Mouse (Mus musculus): ENCODE measurements around the gene Rexo5. TPM values are rescaled to one million over a fixed set of nuclear protein-coding genes. Genes with fewer than 3 reads are reported as not detected.

The Rexo5 gene
- total RNA-seq, 2 experiments from 2014 or later: 7.0 to 12.8 TPM

DNA sequence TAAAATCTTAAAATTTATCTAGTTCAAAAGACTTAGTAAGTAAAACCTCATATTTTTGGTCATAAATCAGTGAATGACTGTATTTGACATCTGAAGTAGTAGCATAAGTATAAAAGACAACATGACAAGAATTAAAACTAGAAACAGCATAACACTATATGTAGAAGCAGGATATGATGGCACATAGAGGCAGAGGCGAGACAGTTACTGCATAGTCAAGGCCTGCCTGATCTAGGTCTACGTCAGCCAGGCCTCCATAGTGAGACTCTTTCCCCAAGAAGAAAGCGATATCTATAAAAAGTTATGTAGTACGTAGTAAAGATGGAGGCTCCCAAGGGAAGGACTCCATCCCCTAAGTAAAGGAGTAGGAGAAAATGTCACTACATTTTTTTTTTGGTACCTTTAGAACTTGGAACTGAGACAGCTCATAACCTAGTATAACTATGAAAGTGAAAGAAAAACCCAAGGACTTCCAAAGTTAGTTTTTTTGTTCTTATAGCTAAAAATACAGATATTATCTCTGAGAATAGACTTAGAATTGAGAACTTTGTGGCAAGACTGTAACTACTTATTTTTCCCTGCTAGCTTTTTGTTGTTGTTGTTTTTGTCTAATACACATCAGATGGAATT, 48.1 kb downstream of the Rexo5 start:
- no peak for DNase-seq

DNA sequence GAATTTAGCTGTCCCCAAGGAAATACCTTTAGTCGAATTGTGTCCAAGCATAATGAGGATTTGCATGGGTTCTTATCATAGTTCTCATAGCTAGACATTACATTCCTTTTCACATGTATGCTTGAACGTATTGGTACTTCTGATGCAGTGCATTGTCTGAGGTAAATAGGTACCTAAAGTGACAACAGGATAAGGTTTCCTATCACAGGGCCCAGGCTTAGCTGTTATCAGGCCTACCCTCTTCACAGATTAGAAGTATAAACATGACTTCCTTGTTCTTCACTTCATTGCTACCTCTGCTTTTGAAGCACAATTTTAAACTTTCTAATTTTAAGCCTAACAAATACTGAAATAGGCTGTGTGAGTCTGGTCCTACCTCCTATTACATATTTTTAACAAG, 51.7 kb downstream of the Rexo5 start:
- DNase-seq: no peak

DNA sequence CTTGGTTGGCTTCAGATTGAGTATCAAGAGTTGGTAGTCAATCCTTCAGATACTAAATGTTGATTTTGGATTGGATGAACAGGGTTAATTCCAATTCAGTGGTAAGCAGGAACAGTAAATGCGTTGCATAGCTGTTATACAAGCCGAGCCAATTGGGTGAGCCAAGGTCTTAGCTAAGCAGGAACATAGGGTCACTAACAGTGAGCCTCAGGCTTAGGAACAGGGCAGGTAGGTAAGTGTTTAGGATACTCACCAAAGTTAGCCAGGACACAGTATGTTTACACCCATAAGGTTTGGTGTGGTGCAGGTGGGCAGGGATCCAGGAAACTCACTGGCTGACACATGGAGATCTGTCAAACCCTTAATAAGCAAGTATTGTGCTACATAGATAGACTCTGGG, 53.6 kb downstream of the Rexo5 start:
- peak; percentile 50 for DNase-seq

DNA sequence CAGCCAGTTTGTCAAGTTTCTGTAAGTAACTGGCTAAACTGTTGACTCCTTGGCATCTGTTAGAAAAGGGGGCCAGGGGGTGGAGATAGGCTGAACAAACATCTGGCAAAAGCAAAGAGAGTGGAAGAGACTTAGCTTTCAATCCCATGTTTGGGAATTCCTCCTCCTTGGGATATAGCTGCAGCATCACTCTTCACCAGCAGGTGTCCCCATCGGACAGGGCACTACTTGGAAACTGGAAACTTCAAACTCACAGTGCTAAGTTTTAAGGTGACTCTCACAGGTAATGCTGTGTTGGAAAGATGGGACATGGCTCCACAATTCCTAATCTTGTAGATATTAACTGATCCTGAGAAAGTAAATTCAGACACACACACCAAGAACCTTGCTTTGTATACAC, 55.3 kb downstream of the Rexo5 start:
- DNase-seq: peak; percentile 84

DNA sequence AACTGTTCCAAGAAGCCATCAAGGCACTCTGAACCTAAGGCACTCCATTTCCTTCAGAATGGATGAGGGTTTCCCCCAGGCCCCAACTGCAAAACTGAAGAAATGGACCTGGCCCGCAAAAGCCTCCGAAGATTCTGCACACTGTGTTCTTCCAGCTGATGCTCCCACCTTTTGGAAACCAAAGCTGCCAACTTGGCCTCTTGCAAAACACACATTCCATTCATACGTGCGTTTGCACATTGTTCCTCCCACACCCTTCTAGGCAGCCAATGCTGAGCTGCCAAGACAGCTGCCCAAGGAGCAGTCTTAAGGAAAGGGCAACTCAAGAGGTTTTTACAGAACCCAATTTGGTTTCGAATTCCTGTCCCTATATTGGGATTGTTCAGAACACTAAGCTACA, 56.9 kb downstream of the Rexo5 start:
- DNase-seq: peak; percentile 53

DNA sequence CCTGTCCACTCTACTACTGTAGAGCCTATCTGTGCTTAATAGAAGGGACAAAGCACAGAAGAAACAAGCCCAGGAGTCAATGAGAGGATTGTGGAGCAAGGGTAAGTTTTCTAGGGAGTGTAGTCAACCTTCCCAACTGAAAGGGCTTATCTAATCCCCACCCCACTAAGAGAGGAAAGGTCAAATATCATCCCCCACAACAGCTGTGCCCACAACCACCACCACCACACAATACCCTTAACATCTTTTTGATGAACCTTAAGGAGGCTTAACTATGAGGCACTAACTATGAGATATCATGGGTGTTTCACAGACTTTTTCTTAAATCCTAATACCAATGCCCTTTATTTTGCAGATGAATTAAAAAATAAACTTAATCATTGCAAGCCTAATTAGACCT, 58.7 kb downstream of the Rexo5 start:
- no peak for DNase-seq

DNA sequence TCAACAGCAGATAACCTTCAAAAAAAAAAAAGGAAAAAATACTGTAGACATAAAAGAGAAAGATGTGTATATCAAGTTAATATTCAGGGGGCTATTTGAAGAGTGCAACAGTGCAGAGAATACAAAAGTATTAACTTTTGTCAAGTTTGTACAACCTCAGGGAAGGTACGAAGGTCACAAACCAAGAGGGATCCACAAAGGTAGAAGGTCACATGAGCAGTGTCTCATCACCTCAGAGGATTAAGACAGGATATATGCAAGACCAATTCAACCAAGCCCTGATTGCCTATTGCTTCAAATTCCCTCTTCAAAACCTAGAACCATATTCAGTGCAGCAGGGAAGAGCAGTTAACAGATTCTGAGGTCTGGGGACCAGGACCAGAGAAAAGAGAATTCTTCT, 59.4 kb downstream of the Rexo5 start:
- DNase-seq: no peak

DNA sequence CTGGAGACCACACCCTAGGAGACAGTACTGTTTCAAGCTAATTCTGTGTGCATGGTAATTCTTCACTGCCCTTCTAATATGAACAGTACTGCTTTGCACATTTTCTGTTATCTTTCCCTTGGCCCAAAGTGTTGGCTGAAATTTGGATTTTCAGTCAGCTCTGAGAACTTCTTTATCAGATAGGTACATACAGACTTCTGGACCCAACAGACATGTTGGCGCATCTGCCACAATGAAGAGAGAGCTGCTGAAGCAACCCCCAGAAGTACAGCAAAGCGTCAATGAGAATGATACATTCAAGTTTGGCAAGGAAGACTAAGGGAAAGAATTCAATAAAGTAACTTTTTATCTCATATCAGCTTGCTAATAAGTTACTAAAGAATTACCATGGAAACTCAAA, 60.6 kb downstream of the Rexo5 start:
- no peak for DNase-seq

DNA sequence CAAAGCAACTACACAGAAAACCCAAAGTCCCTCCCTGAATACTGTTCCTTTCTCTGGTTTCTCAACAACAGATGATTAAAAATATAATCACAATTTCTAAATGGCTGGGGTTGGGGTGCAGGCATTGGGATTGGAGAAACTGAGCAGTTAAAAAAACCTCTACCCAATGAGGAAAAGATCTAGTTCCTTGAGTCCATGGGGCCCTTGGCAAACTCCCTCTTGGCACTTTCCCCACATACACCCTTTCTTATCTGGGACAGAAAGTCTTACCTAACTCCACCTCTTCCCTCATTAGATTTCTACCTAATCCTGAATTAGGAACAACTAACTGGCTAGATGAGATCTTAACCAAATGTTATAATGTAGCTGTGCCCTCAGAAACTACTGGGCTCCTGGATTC, 61.2 kb downstream of the Rexo5 start:
- peak; percentile 21 for DNase-seq

DNA sequence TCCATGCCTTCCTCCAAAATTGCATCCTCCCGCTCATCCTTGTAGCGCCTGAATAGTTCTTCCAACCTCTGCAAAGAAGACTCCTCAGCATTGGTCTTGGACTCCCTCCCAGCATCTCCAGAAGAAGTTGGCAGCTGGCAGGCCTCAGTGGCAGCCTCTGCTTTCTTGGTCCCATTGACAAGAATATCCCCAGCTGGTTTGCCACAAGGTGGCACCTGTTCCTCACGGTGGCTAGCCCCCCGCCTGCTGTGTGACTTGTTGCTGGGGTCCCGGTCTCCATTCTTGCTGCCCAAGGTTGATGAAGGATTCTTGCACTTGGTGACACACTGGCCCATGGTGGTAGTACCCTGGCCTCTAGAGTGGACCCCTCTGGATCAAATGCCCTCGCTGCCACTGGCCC, 65.7 kb downstream of the Rexo5 start:
- no peak for DNase-seq

DNA sequence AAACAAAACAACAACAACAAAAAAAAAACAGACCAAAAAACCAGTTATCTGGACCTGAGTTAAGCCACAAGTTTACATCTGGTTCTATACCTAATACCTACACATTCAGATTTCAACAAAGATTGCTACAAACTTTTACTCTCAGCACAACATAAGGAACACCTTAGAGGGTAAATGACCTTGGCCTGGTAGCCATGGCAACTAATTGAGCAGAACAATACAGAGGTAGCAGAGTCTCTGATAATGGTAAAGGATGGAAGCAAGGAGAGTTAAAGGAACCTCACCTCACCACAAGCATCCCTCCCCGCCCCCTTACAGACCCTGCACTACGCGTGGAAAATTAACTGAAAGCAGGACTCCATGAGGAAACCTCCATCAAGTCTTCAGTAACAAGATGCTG, 66.3 kb downstream of the Rexo5 start:
- DNase-seq: no peak

DNA sequence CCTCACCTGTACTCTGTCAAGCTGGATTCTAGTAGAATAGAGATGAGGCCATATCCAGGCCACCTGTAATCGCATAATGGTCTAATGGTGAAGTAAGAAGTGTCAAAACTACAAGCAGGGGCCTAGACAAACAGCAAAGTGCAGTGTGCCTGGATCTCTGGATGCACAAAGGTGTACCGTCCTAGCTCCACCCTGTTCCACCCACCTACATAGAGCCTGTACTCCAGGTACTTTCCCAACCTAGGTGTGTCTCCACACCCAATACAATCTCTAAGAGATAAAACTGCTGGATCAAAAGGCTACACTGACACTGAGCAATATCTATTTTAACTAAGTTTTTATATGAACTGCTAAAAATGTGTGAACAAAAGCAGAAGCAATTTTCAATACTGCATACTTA, 66.7 kb downstream of the Rexo5 start:
- no peak for DNase-seq

DNA sequence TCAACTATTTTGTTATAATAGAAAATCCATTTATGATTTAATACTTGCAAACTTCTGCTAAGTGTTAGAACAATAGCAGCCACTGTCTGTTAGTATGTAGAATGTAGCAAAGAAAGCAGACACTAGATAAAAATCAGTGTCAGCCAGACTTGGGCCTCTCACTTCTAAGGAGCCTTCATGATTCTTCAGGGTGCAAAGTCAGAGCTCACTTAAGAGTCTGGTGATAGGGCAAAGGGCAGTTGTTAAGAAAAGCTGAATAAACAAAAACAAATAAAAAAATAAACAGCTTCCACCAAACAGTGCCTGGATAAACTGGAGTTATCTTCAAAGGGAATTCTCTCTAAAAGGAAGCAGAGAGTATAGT, 67.1 kb downstream of the Rexo5 start:
- DNase-seq: no peak

DNA sequence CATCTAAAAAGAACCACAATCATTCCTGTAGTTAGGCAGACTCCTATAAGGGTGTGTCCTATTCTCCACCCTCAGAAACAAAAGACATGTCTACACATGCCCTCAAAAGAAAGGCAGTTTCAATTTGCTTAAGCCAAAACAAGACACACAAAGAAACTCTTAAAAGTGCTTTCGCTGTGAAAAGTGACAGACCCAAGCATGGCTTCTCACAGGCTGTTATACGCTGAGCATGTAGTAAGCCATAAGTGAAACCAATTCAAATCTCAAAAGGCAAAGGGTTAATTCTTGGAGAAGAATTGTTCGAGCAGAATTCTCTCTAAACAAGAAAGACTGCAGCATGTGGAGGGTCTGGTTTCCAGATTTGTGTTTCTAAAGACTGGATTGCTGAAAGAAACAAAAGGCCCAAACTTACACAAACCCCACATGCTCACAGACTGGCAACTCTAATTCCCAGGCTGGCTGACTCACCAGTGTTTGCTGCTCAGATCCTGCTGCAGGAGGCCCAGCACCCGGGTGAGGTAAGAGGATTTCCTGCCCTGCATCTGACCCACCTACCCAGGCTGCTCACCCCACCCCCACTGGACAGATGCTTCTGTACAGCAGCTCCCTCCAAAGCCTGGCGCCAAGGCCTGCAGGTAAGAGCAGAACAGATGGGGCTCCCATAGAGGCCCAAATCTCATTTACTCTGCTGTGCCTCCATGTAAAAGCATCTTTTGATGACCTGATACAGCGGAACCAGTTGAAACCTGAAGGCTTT, 67.7 kb downstream of the Rexo5 start:
- peak; percentile 64 for DNase-seq

DNA sequence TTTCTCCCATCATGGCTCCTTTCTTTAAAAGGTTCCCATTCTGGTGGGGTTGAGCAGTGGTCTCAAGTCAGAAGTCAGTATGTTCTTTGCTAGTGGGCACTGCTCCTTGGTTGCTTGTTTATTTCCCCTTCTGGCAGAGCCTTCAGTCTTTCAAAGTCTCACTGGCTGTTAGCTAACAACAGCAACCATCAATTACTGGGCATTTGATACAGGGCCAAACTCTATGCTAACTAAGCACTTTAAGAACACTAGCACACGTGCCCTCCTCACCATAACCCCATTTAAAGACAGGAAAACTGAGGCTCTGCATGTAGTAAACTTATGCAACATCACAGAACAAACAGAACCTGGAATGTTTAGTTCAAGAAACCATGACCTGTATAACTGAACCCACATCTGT, 68.4 kb downstream of the Rexo5 start:
- no peak for DNase-seq

DNA sequence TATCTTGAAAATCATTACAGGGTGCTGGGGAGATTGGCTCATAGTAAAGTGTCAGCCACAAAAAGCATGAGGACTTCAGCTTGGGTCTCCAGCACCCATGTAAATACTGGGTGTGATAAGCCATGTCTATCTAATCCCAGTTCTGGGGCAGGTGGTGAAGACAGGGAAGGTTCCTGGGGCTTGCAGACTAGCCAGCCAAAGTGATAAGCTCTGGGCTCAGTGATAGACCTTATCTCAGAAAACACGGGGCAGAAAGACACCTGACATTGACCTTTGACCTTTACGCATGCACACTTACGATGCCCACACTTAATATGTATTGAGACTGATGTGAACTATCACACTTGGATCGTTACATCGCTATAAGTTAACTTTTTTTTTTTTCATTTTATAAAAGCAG, 70.7 kb downstream of the Rexo5 start:
- DNase-seq: no peak

DNA sequence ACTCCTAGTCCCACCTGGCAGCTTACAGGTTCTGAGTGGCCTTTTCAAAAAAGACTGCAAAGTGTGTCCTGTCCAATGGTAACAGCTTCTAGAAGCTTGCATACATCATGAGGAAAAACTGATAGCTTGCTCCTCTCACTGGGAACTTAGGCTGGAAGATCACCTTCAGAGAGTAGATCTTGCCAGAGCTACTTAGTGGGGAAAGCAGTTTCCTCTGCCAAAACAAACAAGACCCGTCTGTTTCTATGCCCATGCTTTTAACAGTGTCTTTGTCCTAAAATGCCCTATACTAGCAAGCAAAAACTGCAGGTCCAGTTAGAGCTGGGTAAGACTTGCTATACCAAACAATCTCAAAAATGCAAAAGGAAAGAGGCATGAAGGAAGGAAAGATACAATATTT, 72.3 kb downstream of the Rexo5 start:
- DNase-seq: no peak

DNA sequence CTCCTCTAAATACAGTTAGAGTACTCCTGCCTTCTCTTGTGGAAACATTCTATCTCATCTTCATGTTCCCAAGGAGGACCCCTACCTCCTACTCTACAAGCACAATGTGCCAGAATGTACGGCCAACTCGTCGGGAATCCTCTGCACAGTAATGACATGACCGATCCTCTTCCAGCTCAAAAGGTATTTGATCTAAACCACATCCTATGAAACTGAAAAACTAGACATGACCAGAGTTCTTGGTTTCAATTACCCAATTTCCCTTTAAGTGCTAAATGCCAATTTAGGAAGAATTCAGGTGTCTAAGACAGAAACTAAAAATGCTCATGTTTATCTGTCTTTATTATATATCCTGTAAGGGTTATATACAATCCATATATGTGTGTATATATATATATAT, 78.4 kb downstream of the Rexo5 start:
- no peak for DNase-seq

DNA sequence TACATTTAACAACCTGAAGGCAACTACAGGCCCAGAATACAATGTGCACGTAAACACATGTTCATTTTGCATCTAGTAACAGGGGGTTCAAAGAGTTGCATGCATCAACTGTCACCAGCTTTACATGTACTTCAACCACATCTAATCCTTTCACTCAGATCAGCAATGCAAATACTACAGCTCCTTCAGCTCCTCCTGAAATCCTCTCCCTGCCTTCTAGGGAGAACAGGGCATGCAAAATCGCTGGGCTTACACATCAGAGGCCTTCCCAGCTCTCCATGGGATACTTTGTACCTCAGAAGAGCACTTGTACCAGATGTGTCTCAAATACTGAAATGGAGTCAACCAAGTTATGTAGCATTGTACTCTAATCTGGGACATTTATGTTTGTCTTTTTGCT, 79.2 kb downstream of the Rexo5 start:
- DNase-seq: no peak

DNA sequence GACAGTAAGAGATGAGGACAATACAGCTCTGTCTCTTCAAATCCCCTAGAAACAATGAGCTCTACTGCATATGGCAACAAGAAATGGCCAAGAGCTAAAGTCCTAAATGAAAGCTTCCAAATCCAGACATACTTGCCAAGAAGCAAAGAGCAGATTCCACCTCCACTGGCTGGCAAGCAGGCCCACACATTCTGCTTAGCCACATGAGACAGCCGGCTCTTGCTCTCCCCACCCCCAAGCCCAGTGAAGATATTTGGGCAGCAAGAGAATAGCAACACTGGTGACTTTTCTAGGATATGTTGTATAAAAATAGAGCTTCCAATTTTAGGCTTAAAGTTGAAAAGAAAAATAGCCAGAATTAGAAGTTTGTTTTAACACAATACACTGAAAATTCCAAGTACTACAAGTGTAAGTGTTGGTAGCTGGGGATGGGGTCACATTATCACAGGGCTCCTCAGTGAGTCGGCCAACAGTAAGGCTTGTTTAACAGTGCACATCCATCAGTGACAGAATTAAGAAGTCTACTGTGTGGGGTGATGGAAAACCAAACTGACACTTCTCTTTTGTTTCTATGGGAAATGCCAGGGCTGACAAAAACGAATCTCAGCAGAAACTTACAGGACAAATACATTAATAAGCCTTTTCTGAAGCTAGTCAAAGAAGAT, 82.1 kb downstream of the Rexo5 start:
- peak; percentile 39 for DNase-seq

DNA sequence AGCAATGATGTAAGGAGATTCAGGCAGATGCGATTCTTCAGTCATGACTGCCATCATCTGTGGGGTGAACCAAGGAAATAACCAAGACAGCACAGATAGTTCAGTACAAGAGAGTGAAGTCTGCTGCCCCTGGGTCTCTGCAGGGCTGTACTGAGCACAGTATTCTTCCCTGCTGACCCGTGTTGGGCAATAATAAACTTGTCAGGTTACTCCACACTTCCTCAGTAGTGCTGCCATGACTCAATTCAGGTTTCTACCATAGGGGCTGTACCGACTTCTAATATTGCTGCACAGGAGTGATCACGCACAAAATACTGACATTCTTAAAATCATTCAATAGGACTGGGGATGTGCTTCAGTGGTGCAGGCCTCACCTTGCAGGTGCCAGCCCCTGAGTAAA, 85.4 kb downstream of the Rexo5 start:
- no peak for DNase-seq

DNA sequence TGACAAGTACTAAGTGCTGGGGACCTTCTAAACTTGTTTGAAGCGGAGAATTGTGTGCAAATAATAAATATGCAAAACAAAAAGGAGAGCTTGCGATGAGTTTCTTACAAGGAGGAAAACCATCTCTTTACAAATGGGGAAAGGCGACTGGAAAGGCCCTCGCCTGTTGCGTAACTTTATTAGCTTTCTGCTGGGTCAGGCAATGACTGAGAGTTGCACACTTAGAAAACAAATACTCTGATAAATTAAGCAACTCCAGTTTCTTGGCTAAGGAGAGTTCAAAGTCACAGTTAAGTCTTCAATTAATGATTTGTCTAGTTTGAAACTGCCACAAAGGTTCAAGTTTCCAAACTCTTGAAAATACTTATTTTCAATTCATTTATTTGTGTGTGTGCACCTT, 86.5 kb downstream of the Rexo5 start:
- DNase-seq: peak; percentile 31

DNA sequence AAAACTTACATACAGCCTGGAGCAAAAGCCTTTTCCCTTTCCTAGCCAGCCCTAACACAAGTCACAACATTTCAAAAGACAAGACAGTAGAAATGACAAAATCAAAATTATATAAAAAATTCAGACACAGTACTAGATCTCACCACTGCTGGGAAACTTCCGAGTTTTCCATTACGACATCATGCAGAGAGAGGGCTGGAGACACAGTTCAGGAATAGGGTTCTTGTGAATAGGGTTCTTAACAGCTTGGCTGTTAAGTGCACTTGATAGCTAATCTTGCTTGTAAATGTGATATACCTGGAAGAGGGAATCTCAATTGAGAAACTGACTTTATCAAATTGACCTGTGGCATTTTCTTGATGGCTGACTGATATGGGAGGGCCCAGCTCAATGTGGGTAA, 87.4 kb downstream of the Rexo5 start:
- DNase-seq: no peak

DNA sequence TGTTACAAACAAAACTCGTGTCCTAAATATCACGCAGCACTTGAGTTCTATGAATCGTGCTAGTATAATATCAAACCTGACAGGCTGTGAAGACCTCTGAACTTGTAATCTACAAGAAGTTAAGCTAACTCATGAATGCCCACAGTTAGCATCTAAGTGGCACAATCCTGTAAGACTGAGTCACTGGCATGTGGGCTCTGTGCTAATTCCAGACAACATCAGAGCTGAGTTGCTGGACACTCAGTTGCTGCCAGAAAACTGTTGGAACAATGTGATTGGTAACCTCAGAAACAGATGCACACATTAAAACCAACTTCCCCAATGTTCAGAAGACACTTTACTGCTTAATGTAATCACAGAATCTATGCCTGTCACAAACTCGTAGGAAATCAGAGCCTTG, 94.1 kb downstream of the Rexo5 start:
- DNase-seq: no peak
